Mouse (Mus musculus): Measurements from ENCODE around the gene Pecam1. TPM values are rescaled to one million over a fixed set of nuclear protein-coding genes. Genes with fewer than 3 reads are reported as not detected.

Gene Pecam1
- total RNA-seq, 2 experiments from 2014 or later: 214 to 220 TPM

- DNase-seq: peak; percentile 57 to 71
- intact Hi-C loops (cut with DNase I): loop anchor here (5.0 kb wide), 1 partner anchor 40 kb away; no protein-coding TSS in a partner anchor
These were observed 138.0 kb downstream of the Pecam1 start for GRCm38 (mm10) chr11:106612209-106612960.

GRCm38 (mm10) chr11:106609731-106610130 is 140.7 kb downstream of the Pecam1 start:
- DNase-seq: no peak
- intact Hi-C loops (cut with DNase I): loop anchor here (5.0 kb wide), 1 partner anchor 37 kb away; no protein-coding TSS in a partner anchor

GRCm38 (mm10) chr11:106607316-106607715 is 143.1 kb downstream of the Pecam1 start:
- intact Hi-C loops (cut with DNase I): no loop called here
- DNase-seq: no peak

- no peak for DNase-seq
- intact Hi-C loops (cut with DNase I): no loop called here
These were observed 144.4 kb downstream of the Pecam1 start for GRCm38 (mm10) chr11:106606042-106606441.

Small RNAs within 50 kb of the gene (microRNA-seq; reads per million reads assigned to microRNA genes)
- gene Gm25994 (0 reads per million in 2 experiments), gene Mir3064 (10.9 to 22.2 reads per million in 2 experiments)

Other genes with a start within 250 kb of the Pecam1 start
- 10 to 100 TPM; 40.1 to 40.3 TPM for gene Tex2, start 137.2 kb downstream of the Pecam1 start, total RNA-seq (2021)
- gene Milr1, start 598 bp upstream of the Pecam1 start, total RNA-seq (2021): 1 to 10 TPM in 1 of 2 experiments, under 1 TPM in 1; 0.94 to 1.1 TPM
- gene Polg2, start 28.9 kb upstream of the Pecam1 start, total RNA-seq (2021): 1 to 10 TPM; 3.7 to 4.3 TPM
- gene Ddx5, start 38.6 kb upstream of the Pecam1 start, total RNA-seq (2021): 100 to 1,000 TPM; 513 to 524 TPM
- gene Cep95, start 38.6 kb upstream of the Pecam1 start, total RNA-seq (2021): 10 to 100 TPM in 1 of 2 experiments, 1 to 10 TPM in 1; 7.7 to 10.5 TPM
- gene Smurf2, start 170.1 kb upstream of the Pecam1 start, total RNA-seq (2021): 10 to 100 TPM; 38.8 to 46.9 TPM
- gene Kpna2, start 248.9 kb upstream of the Pecam1 start, total RNA-seq (2021): 100 to 1,000 TPM; 104 to 112 TPM

All from heart, postnatal 10 days (tissue).